Comparison of ENCODE assay signal across 9 mouse cellular contexts in genomic region chr6:55972998-55973397, GRCm38 (mm10). TPM values are rescaled to one million over a fixed set of nuclear protein-coding genes. Genes with fewer than 3 reads are reported as not detected.
DNase-seq lines count a peak whose midpoint lies in the region; ATAC-seq and TF ChIP-seq lines count a peak whose summit lies in the region.
"Had no signal": no experiment of that assay in that cellular context is flagged by ENCODE, and none has a peak within 500 bp of the region (broad histone marks: within the 10 kb centered on the region; RNA-seq: fewer than 3 reads in every experiment).

No protein-coding gene starts in this region.

- DNase-seq in gastrocnemius, adult 2 months, result no peak
- no peak for DNase-seq in gastrocnemius, postnatal 36 days
- DNase-seq in 416B (ENCODE audit: low read depth), result peak; percentile 64
- peak; percentile 4 for DNase-seq in c-Kit-positive CD71-negative TER-119-negative erythroid progenitor cells, embryonic 14.5 days (ENCODE audit: low read depth)
- DNase-seq in forelimb bud, embryonic 11.5 days (ENCODE audit: low read depth, low spot score), result peak; percentile 17
- no peak for DNase-seq in urinary bladder, postnatal 25 days (ENCODE audit: low spot score)

- no peak overlapping the region for H3K27ac ChIP-seq in gastrocnemius, adult 2 months
- no peak overlapping the region for H3K27ac ChIP-seq in intestine, embryonic 15.5 days
- H3K27ac ChIP-seq: midbrain, embryonic 12.5 days had no signal

- no peak overlapping the region for H3K9ac ChIP-seq in intestine, embryonic 15.5 days
- H3K9ac ChIP-seq: midbrain, embryonic 12.5 days had no signal

- H3K4me2 ChIP-seq in intestine, embryonic 15.5 days (replicated peaks), result no peak overlapping the region
- H3K4me2 ChIP-seq: midbrain, embryonic 12.5 days had no signal

- peak; percentile 42 for TF ChIP-seq CTCF in gastrocnemius, adult 2 months (IDR thresholded peaks at IDR 0.05)

- H3K27me3 ChIP-seq in intestine, embryonic 15.5 days (replicated peaks), result no peaks in the 10 kb centered on the region

- intact Hi-C loops in gastrocnemius, adult 2 months (cut with DNase I), result loop anchor here (2.0 kb wide), 1 partner anchor 76 kb away; no protein-coding TSS in a partner anchor
- intact Hi-C loops in gastrocnemius, postnatal 36 days (cut with DNase I), result loop anchor here (5.0 kb wide), 1 partner anchor 79 kb away; no protein-coding TSS in a partner anchor

- H3K9me3 ChIP-seq in intestine, embryonic 15.5 days, result no peaks in the 10 kb centered on the region
- H3K9me3 ChIP-seq: midbrain, embryonic 12.5 days had no signal

- peak; percentile 68 for ATAC-seq in megakaryocyte progenitor cell, adult 5-6 weeks (replicated peaks; ENCODE audit: poor library complexity)
- ATAC-seq in intestine, embryonic 15.5 days, result no peak

- no peaks in the 10 kb centered on the region for H3K36me3 ChIP-seq in intestine, embryonic 15.5 days
- H3K36me3 ChIP-seq: midbrain, embryonic 12.5 days had no signal

- no peaks in the 10 kb centered on the region for H3K4me1 ChIP-seq in intestine, embryonic 15.5 days (replicated peaks)
- H3K4me1 ChIP-seq: midbrain, embryonic 12.5 days had no signal

- no peak overlapping the region for H3K4me3 ChIP-seq in gastrocnemius, adult 2 months
- no peak overlapping the region for H3K4me3 ChIP-seq in intestine, embryonic 15.5 days (replicated peaks)
- H3K4me3 ChIP-seq: midbrain, embryonic 12.5 days had no signal

RNA-seq across cellular contexts. Expression of gene Ppp1r17, which starts 44.3 kb away (rescaled TPM):
- total RNA-seq in gastrocnemius, adult 2 months (2021), result not detected
- not detected for total RNA-seq in gastrocnemius, postnatal 36 days (2021)
- total RNA-seq in megakaryocyte progenitor cell, adult 5-6 weeks (2015), result not detected in 2 replicates
- total RNA-seq in megakaryocyte progenitor cell, adult 5-6 weeks (2017), result not detected in 2 replicates
- polyA plus RNA-seq in intestine, embryonic 15.5 days (2015; fragmentation: Nextera tagmentation; extraction: Ambion mirVana), result 0.39 TPM in 2 replicates

Comparison
In these comparisons a context has a peak if more than half of its experiments do, and no peak if none do; other contexts are left out.
1. DNase-seq: peak in 416B (single experiment), c-Kit-positive CD71-negative TER-119-negative erythroid progenitor cells, embryonic 14.5 days (single experiment) and forelimb bud, embryonic 11.5 days (single experiment); none in gastrocnemius, adult 2 months (single experiment), gastrocnemius, postnatal 36 days (0 of 2) and urinary bladder, postnatal 25 days (single experiment).